Mouse (Mus musculus): ENCODE results near the gene Gm20532.

DNA sequence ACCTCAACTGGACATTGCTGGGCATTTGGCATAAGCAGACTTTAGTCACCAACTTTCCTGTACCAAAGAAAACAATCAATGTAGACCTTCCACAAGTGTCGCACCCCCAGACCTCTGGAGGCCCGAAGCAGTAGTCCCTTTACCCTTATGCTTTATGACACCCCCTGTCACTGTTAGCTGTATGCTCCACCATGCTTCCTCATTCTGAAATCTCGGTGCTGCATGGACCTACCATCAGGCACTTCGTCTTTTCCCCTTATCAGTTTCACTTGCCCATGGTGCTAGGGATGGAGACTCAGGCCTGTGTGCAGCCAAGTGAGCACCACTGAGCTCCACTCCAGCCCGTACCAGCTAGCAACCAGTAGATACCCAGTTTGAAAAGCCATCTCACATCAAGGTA lies 51.6 kb downstream of the Gm20532 start:
- TF ChIP-seq CTCF (IDR thresholded peaks at IDR 0.05; ENCODE audit: insufficient read depth, low read length) (no peak), POLR2A (IDR thresholded peaks at IDR 0.05; ENCODE audit: borderline replicate concordance, extremely low read depth, low read depth, low read length) (no peak)

Measured in lung, adult 2 months (tissue).